Mouse (Mus musculus) embryonic fibroblast, embryonic 13.5 days (primary cell): ENCODE data around the gene Psmc5. TPM values are rescaled to one million over a fixed set of nuclear protein-coding genes. Genes with fewer than 3 reads are reported as not detected.

Experiments
- H3K27ac ChIP-seq: 2 replicates; pipeline ENCODE4 v1.5.1; 2012; ENCODE audit warnings: low read length, control low read depth, inconsistent platforms; ENCODE audit not compliant: insufficient read depth
- H3K4me1 ChIP-seq: 2 replicates; pipeline ENCODE4 v1.6.1; 2011; ENCODE audit warnings: low read length; ENCODE audit not compliant: control insufficient read depth, insufficient read depth
- H3K4me3 ChIP-seq: 2 replicates; pipeline ENCODE4 v1.5.1; 2011; ENCODE audit warnings: mild to moderate bottlenecking, control low read depth, low read length; ENCODE audit not compliant: insufficient read depth
- CTCF ChIP-seq: IDR thresholded peaks from 2 replicates; pipeline ENCODE4 v1.5.1; 2011; ENCODE audit warnings: mild to moderate bottlenecking, control low read depth, low read length, moderate library complexity, borderline replicate concordance; ENCODE audit not compliant: insufficient read depth
- POLR2A ChIP-seq: IDR thresholded peaks from 2 replicates; pipeline ENCODE4 v1.6.1; 2011; ENCODE audit warnings: low read depth, mild to moderate bottlenecking, control low read depth, low read length, moderate library complexity
- polyA plus RNA-seq: library from polyadenylated mRNA; stranded (reverse); fragments of >200 nt; gene quantifications from 2 replicates; pipeline ENCODE4 v1.2.4, GENCODE M21; 2011; ENCODE audit warnings: low read depth; ENCODE audit not compliant: missing spikeins, insufficient read length

Psmc5 gene
- polyA plus RNA-seq, 1 experiment = 141 TPM

- TF ChIP-seq CTCF (peak; percentile 92), POLR2A (0 out of 2 replicates have a peak, but pooled peaks have one; percentile 38)
- no peak within 1 kb of the TSS for H3K4me3 ChIP-seq
- no peaks in the 10 kb centered on the region for H3K4me1 ChIP-seq
- no peak within 1 kb of the TSS for H3K27ac ChIP-seq
Measured at GRCm38 (mm10) chr11:106276454-106276853, 20.5 kb downstream of the Psmc5 start, which contains the start of gene Tcam1. TSS of gene Tcam1 (plus strand) at chr11:106276672.

- no peak for TF ChIP-seq CTCF
- H3K4me1 ChIP-seq = 0 out of 2 replicates have a peak, but pooled peaks cover 2% of the 10 kb centered on the region
- no peak overlapping the region for H3K4me3 ChIP-seq
- H3K27ac ChIP-seq = no peak overlapping the region
Measured at GRCm38 (mm10) chr11:106282452-106282851, 26.5 kb downstream of the Psmc5 start.

GRCm38 (mm10) chr11:106283371-106283770 is 27.4 kb downstream of the Psmc5 start:
- H3K4me1 ChIP-seq = 0 out of 2 replicates have a peak, but pooled peaks cover 2% of the 10 kb centered on the region
- no peak overlapping the region for H3K27ac ChIP-seq
- H3K4me3 ChIP-seq = no peak overlapping the region
- no peak for TF ChIP-seq CTCF

- TF ChIP-seq POLR2A (no peak), CTCF (no peak)
- Histone ChIP-seq H3K27ac (no peak overlapping the region), H3K4me3 (no peak overlapping the region), H3K4me1 (0 out of 2 replicates have a peak, but pooled peaks cover 2% of the 10 kb centered on the region)
Measured at GRCm38 (mm10) chr11:106284126-106284525, 28.2 kb downstream of the Psmc5 start.

GRCm38 (mm10) chr11:106286206-106286605 is 30.3 kb downstream of the Psmc5 start:
- H3K4me1 ChIP-seq = 0 out of 2 replicates have a peak, but pooled peaks cover 2% of the 10 kb centered on the region
- no peak overlapping the region for H3K27ac ChIP-seq
- H3K4me3 ChIP-seq = no peak overlapping the region
- no peak for TF ChIP-seq POLR2A
- no peak for TF ChIP-seq CTCF

GRCm38 (mm10) chr11:106286987-106287386 is 31.0 kb downstream of the Psmc5 start:
- 0 out of 2 replicates have a peak, but pooled peaks cover 2% of the 10 kb centered on the region for H3K4me1 ChIP-seq
- peak overlapping the region; percentile 60 for H3K27ac ChIP-seq
- no peak overlapping the region for H3K4me3 ChIP-seq
- TF ChIP-seq CTCF = no peak
- TF ChIP-seq POLR2A = no peak

GRCm38 (mm10) chr11:106289369-106289768 is 33.4 kb downstream of the Psmc5 start:
- 0 out of 2 replicates have a peak, but pooled peaks cover 2% of the 10 kb centered on the region for H3K4me1 ChIP-seq
- H3K4me3 ChIP-seq = no peak overlapping the region
- no peak for TF ChIP-seq POLR2A
- no peak for TF ChIP-seq CTCF
- H3K27ac ChIP-seq = no peak overlapping the region

GRCm38 (mm10) chr11:106290376-106290775 is 34.4 kb downstream of the Psmc5 start:
- no peak overlapping the region for H3K27ac ChIP-seq
- TF ChIP-seq CTCF (no peak), POLR2A (no peak)

GRCm38 (mm10) chr11:106291861-106292260 is 35.9 kb downstream of the Psmc5 start:
- Histone ChIP-seq H3K4me1 (0 out of 2 replicates have a peak, but pooled peaks cover 2% of the 10 kb centered on the region), H3K27ac (no peak overlapping the region), H3K4me3 (no peak overlapping the region)
- TF ChIP-seq CTCF (no peak), POLR2A (no peak)

More at GRCm38 (mm10) chr11:106290376-106290775, 34.4 kb downstream of the Psmc5 start:
- Histone ChIP-seq H3K4me1 (0 out of 2 replicates have a peak, but pooled peaks cover 2% of the 10 kb centered on the region), H3K4me3 (no peak overlapping the region)

- TF ChIP-seq CTCF (no peak), POLR2A (no peak)
- Histone ChIP-seq H3K4me1 (no peaks in the 10 kb centered on the region), H3K27ac (no peak within 1 kb of the TSS), H3K4me3 (no peak within 1 kb of the TSS)
Measured at GRCm38 (mm10) chr11:106301765-106302164, 45.8 kb downstream of the Psmc5 start, which contains the start of gene Gh. TSS of gene Gh (minus strand) at chr11:106301865.
